Mouse (Mus musculus) brain, embryonic 14.5 days (tissue): Measurements from ENCODE around the gene Rrp7a. TPM values are rescaled to one million over a fixed set of nuclear protein-coding genes. Genes with fewer than 3 reads are reported as not detected.

Experiments
- DNase-seq: peaks from one replicate; pipeline ENCODE4 v3.0.0-alpha.2; 2011; ENCODE audit warnings: low read depth
- CTCF ChIP-seq: fragments of 200-500 bp; IDR thresholded peaks from 2 replicates; pipeline ENCODE4 v1.5.1; 2012; ENCODE audit warnings: inconsistent platforms, mild to moderate bottlenecking, moderate library complexity, borderline replicate concordance; ENCODE audit not compliant: insufficient read depth, insufficient read length; ENCODE audit errors: extremely low read depth
- POLR2A ChIP-seq: fragments of 200-500 bp; IDR thresholded peaks from 2 replicates; pipeline ENCODE4 v1.6.1; 2012; ENCODE audit warnings: mild to moderate bottlenecking, inconsistent platforms, borderline replicate concordance; ENCODE audit not compliant: poor library complexity, insufficient read depth, insufficient read length, severe bottlenecking; ENCODE audit errors: extremely low read depth
- polyA plus RNA-seq: library from polyadenylated mRNA; depleted of rRNA; stranded (reverse); fragments of >200 nt; gene quantifications from 2 replicates; pipeline ENCODE4 v1.2.3, GENCODE M21; 2012

The Rrp7a gene
- polyA plus RNA-seq, 1 experiment, result 111 TPM

DNA sequence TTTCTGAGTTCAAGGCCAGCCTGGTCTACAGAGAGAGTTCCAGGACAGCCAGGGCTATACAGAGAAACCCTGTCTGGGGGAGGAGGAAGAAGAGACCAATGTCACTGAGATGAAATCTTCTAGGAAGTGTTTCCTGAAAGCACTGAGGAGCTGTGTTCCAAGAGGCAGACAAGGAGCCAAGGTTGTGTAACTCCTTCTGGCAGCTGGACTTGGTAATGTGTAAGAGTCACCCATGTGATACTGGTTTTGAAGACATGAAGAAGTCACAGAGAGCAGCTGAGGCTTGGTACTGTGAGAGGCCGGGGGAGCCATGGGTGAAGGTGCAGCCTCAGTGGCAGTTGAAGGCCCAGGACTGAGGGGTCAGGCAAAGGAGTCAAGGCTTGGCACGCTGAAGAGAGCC, 28.9 kb downstream of the Rrp7a start:
- TF ChIP-seq POLR2A, result no peak
- no peak for TF ChIP-seq CTCF
- no peak for DNase-seq

DNA sequence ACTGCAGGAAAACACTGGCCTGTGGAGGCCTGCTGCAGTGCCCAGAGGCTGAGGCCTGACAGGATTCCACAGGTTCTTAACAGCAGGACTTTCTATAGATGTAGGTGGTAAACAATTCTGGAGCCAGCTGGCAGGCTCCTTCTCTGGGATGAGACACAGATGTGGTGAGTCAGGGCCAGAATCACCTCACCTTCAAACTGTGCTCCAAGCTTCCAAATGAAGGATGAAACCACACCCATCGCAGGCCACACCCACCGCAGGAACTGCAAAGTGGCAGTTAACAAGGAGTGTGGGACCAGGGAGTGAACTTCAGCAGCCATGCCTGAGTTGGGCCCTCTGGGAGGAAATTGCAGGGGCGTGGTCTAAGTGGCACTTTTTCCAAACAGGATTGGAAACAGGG, 31.7 kb downstream of the Rrp7a start:
- TF ChIP-seq POLR2A, result no peak
- no peak for TF ChIP-seq CTCF
- no peak for DNase-seq

DNA sequence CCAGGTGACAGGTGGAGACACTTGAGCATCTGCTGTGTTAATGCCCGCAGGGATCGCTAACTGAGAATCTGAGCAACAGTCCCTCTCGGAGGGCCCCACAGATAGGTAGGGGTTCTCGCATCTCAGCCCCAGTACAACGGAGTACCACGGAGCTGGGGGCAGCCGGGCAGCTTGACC, 33.3 kb downstream of the Rrp7a start, which contains the start of gene Serhl:
Serhl (plus strand) TSS at position 78 of the 177 bp plus-strand sequence.
- no peak for DNase-seq

GRCm38 (mm10) chr15:83088495-83089428, 33.8 kb downstream of the Rrp7a start:
- TF ChIP-seq POLR2A, result no peak
- TF ChIP-seq CTCF, result no peak
- peak; percentile 44 for DNase-seq

More for the DNA sequence above, 33.3 kb downstream of the Rrp7a start, which contains the start of gene Serhl:
- TF ChIP-seq POLR2A (no peak), CTCF (no peak)

- TF ChIP-seq POLR2A, result no peak
- TF ChIP-seq CTCF, result no peak
- DNase-seq, result no peak
These were observed 35.8 kb downstream of the Rrp7a start for GRCm38 (mm10) chr15:83086636-83087328.

DNA sequence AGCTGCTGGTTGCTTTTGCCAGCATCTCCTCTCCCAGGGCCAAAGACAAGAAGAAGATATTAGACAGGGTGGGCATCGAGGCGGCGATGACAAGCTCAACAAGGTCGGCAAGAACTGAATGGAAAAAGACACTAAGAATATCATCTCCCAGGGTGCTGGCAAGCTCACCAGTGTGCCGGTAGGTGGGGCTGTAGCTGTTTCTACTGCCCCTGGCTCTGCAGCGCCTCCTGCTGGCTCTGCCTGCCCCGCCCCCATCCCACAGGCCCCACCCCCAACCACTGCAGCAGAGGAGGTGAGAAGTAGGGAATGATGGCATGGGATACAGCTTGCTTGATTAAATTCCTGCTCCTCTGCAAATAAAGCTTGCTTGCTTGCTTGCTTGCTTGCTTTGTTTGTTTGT, 36.7 kb downstream of the Rrp7a start:
- no peak for DNase-seq
- TF ChIP-seq CTCF (peak; percentile 42; the same call in 1 of the 2 replicates), POLR2A (no peak)

- TF ChIP-seq POLR2A, result no peak
- no peak for TF ChIP-seq CTCF
These were observed 38.5 kb downstream of the Rrp7a start for GRCm38 (mm10) chr15:83084022-83084640.

GRCm38 (mm10) chr15:83083530-83083929, 39.1 kb downstream of the Rrp7a start:
- DNase-seq, result peak; percentile 68
- no peak for TF ChIP-seq CTCF
- TF ChIP-seq POLR2A, result no peak

More at GRCm38 (mm10) chr15:83084022-83084640, 38.5 kb downstream of the Rrp7a start:
- peak; percentile 88 for DNase-seq

- DNase-seq, result no peak
- TF ChIP-seq POLR2A, result no peak
- TF ChIP-seq CTCF, result no peak
These were observed 46.7 kb downstream of the Rrp7a start for GRCm38 (mm10) chr15:83075607-83076525.

GRCm38 (mm10) chr15:83074179-83074578, 48.4 kb downstream of the Rrp7a start:
- DNase-seq, result no peak
- TF ChIP-seq POLR2A, result no peak
- no peak for TF ChIP-seq CTCF
